Mouse (Mus musculus): ENCODE measurements around the gene Epor. TPM values are rescaled to one million over a fixed set of nuclear protein-coding genes. Genes with fewer than 3 reads are reported as not detected.

The Epor gene
- polyA plus RNA-seq (2014; fragmentation: Nextera tagmentation; extraction: Ambion mirVana) = 2.6 and 4.9 TPM in 2 replicates

- no peaks in the 10 kb centered on the region for H3K9me3 ChIP-seq (ENCODE audit: control insufficient read depth, low read length)
- H3K27ac ChIP-seq (replicated peaks in 1 of 2; ENCODE audit: control insufficient read depth in 1 of 2, insufficient read depth in 1 of 2, low read depth in 2 of 2, low read length in 2 of 2) = peak within 1 kb of the TSS in 1 of 2 experiments; percentile 37; a peak in 2 of 4 replicates
- H3K4me3 ChIP-seq (ENCODE audit: control insufficient read depth in 1 of 2, insufficient read depth in 1 of 2, low read depth in 1 of 2, low read length in 2 of 2) = peak within 1 kb of the TSS; percentile 31 to 46
- peak within 1 kb of the TSS; percentile 67 for H3K9ac ChIP-seq (ENCODE audit: low read length)
- H3K4me2 ChIP-seq (ENCODE audit: low read length) = peak within 1 kb of the TSS; percentile 77
- H3K36me3 ChIP-seq (ENCODE audit: control insufficient read depth, insufficient read depth, low read length) = 0 out of 2 replicates have a peak, but pooled peaks cover 1% of the 10 kb centered on the region
- peaks cover 19 to 35% of the 10 kb centered on the region in 2 experiments for H3K4me1 ChIP-seq (ENCODE audit: control insufficient read depth in 2 of 2, insufficient read depth in 2 of 2, low read length in 2 of 2)
- H3K27me3 ChIP-seq (ENCODE audit: control insufficient read depth, insufficient read depth, low read length) = peaks cover 19% of the 10 kb centered on the region
- WGBS = 4% methylated on average over 8 of the region's 8 CpGs
- ATAC-seq (ENCODE audit: insufficient number of reproducible peaks, insufficient read depth, low FRiP score, low read depth) = peak; percentile 66
These were observed at the start of gene Epor for GRCm38 (mm10) chr9:21963417-21963816. Gene Epor, minus strand, starts transcription at chr9:21963506.

GRCm38 (mm10) chr9:22012731-22013130 lies 49.4 kb upstream of the Epor start:
- Histone ChIP-seq H3K36me3 (ENCODE audit: control insufficient read depth, insufficient read depth, low read length) (peaks cover 72% of the 10 kb centered on the region), H3K9me3 (ENCODE audit: control insufficient read depth, low read length) (no peaks in the 10 kb centered on the region), H3K27ac (replicated peaks in 1 of 2; ENCODE audit: control insufficient read depth in 1 of 2, insufficient read depth in 1 of 2, low read depth in 2 of 2, low read length in 2 of 2) (no peak overlapping the region), H3K27me3 (ENCODE audit: control insufficient read depth, insufficient read depth, low read length) (no peaks in the 10 kb centered on the region), H3K4me3 (ENCODE audit: control insufficient read depth in 1 of 2, insufficient read depth in 1 of 2, low read depth in 1 of 2, low read length in 2 of 2) (no peak overlapping the region), H3K4me2 (ENCODE audit: low read length) (no peak overlapping the region), H3K9ac (ENCODE audit: low read length) (no peak overlapping the region), H3K4me1 (ENCODE audit: control insufficient read depth in 2 of 2, insufficient read depth in 2 of 2, low read length in 2 of 2) (no peaks in the 10 kb centered on the region)
- WGBS = 91% methylated on average over 13 of the region's 13 CpGs
- no peak for ATAC-seq (ENCODE audit: insufficient number of reproducible peaks, insufficient read depth, low FRiP score, low read depth)

GRCm38 (mm10) chr9:22011055-22011454 lies 47.7 kb upstream of the Epor start:
- Histone ChIP-seq H3K9ac (ENCODE audit: low read length) (no peak overlapping the region), H3K36me3 (ENCODE audit: control insufficient read depth, insufficient read depth, low read length) (peaks cover 89% of the 10 kb centered on the region), H3K4me2 (ENCODE audit: low read length) (no peak overlapping the region), H3K4me3 (ENCODE audit: control insufficient read depth in 1 of 2, insufficient read depth in 1 of 2, low read depth in 1 of 2, low read length in 2 of 2) (no peak overlapping the region), H3K4me1 (ENCODE audit: control insufficient read depth in 2 of 2, insufficient read depth in 2 of 2, low read length in 2 of 2) (no peaks in the 10 kb centered on the region), H3K27ac (replicated peaks in 1 of 2; ENCODE audit: control insufficient read depth in 1 of 2, insufficient read depth in 1 of 2, low read depth in 2 of 2, low read length in 2 of 2) (no peak overlapping the region), H3K9me3 (ENCODE audit: control insufficient read depth, low read length) (no peaks in the 10 kb centered on the region), H3K27me3 (ENCODE audit: control insufficient read depth, insufficient read depth, low read length) (no peaks in the 10 kb centered on the region)
- 80% methylated on average over 5 of the region's 5 CpGs for WGBS
- no peak for ATAC-seq (ENCODE audit: insufficient number of reproducible peaks, insufficient read depth, low FRiP score, low read depth)

- Histone ChIP-seq H3K27me3 (ENCODE audit: control insufficient read depth, insufficient read depth, low read length) (no peaks in the 10 kb centered on the region; the same call in 1 of the 2 replicates), H3K27ac (replicated peaks in 1 of 2; ENCODE audit: control insufficient read depth in 1 of 2, insufficient read depth in 1 of 2, low read depth in 2 of 2, low read length in 2 of 2) (no peak overlapping the region), H3K9me3 (ENCODE audit: control insufficient read depth, low read length) (no peaks in the 10 kb centered on the region), H3K36me3 (ENCODE audit: control insufficient read depth, insufficient read depth, low read length) (peaks cover 57% of the 10 kb centered on the region), H3K4me2 (ENCODE audit: low read length) (no peak overlapping the region), H3K4me3 (ENCODE audit: control insufficient read depth in 1 of 2, insufficient read depth in 1 of 2, low read depth in 1 of 2, low read length in 2 of 2) (no peak overlapping the region), H3K4me1 (ENCODE audit: control insufficient read depth in 2 of 2, insufficient read depth in 2 of 2, low read length in 2 of 2) (peaks cover 9 to 14% of the 10 kb centered on the region in 2 experiments), H3K9ac (ENCODE audit: low read length) (no peak overlapping the region)
- WGBS = 91% methylated on average over 12 of the region's 12 CpGs
- ATAC-seq (ENCODE audit: insufficient number of reproducible peaks, insufficient read depth, low FRiP score, low read depth) = no peak
These were observed 41.2 kb upstream of the Epor start for GRCm38 (mm10) chr9:22004546-22004945.

- Histone ChIP-seq H3K9me3 (ENCODE audit: control insufficient read depth, low read length) (no peaks in the 10 kb centered on the region), H3K27me3 (ENCODE audit: control insufficient read depth, insufficient read depth, low read length) (peaks cover 4% of the 10 kb centered on the region), H3K4me1 (ENCODE audit: control insufficient read depth in 2 of 2, insufficient read depth in 2 of 2, low read length in 2 of 2) (peaks cover 9 to 14% of the 10 kb centered on the region in 2 experiments), H3K4me2 (ENCODE audit: low read length) (peak overlapping the region; percentile 77), H3K27ac (replicated peaks in 1 of 2; ENCODE audit: control insufficient read depth in 1 of 2, insufficient read depth in 1 of 2, low read depth in 2 of 2, low read length in 2 of 2) (peak overlapping the region; percentile 52 to 68), H3K4me3 (ENCODE audit: control insufficient read depth in 1 of 2, insufficient read depth in 1 of 2, low read depth in 1 of 2, low read length in 2 of 2) (peak overlapping the region; percentile 62 to 74), H3K9ac (ENCODE audit: low read length) (peak overlapping the region; percentile 79), H3K36me3 (ENCODE audit: control insufficient read depth, insufficient read depth, low read length) (peaks cover 43% of the 10 kb centered on the region)
- ATAC-seq (ENCODE audit: insufficient number of reproducible peaks, insufficient read depth, low FRiP score, low read depth) = no peak
- WGBS = under 1% methylated on average over 18 of the region's 18 CpGs
These were observed 39.9 kb upstream of the Epor start for GRCm38 (mm10) chr9:22003163-22003554.

- peak within 1 kb of the TSS; percentile 62 to 74 for H3K4me3 ChIP-seq (ENCODE audit: control insufficient read depth in 1 of 2, insufficient read depth in 1 of 2, low read depth in 1 of 2, low read length in 2 of 2)
- H3K27ac ChIP-seq (replicated peaks in 1 of 2; ENCODE audit: control insufficient read depth in 1 of 2, insufficient read depth in 1 of 2, low read depth in 2 of 2, low read length in 2 of 2) = peak within 1 kb of the TSS; percentile 52 to 68
- peak within 1 kb of the TSS; percentile 77 for H3K4me2 ChIP-seq (ENCODE audit: low read length)
- ATAC-seq (ENCODE audit: insufficient number of reproducible peaks, insufficient read depth, low FRiP score, low read depth) = peak; percentile 99
- H3K9me3 ChIP-seq (ENCODE audit: control insufficient read depth, low read length) = no peaks in the 10 kb centered on the region
- H3K36me3 ChIP-seq (ENCODE audit: control insufficient read depth, insufficient read depth, low read length) = peaks cover 36% of the 10 kb centered on the region
- WGBS = 7% methylated on average over 57 of the region's 57 CpGs
- H3K9ac ChIP-seq (ENCODE audit: low read length) = peak within 1 kb of the TSS; percentile 79
- H3K27me3 ChIP-seq (ENCODE audit: control insufficient read depth, insufficient read depth, low read length) = peaks cover 7% of the 10 kb centered on the region
- H3K4me1 ChIP-seq (ENCODE audit: control insufficient read depth in 2 of 2, insufficient read depth in 2 of 2, low read length in 2 of 2) = peaks cover 9 to 14% of the 10 kb centered on the region in 2 experiments
These were observed 39.2 kb upstream of the Epor start, which contains the start of the genes Ccdc151 and Prkcsh for GRCm38 (mm10) chr9:22002194-22003162. Gene Ccdc151, minus strand, starts transcription at chr9:22002634. Gene Prkcsh, plus strand, starts transcription at chr9:22002806.

- no peak overlapping the region for H3K27ac ChIP-seq (replicated peaks in 1 of 2; ENCODE audit: control insufficient read depth in 1 of 2, insufficient read depth in 1 of 2, low read depth in 2 of 2, low read length in 2 of 2)
- peaks cover 27% of the 10 kb centered on the region for H3K36me3 ChIP-seq (ENCODE audit: control insufficient read depth, insufficient read depth, low read length)
- no peak overlapping the region for H3K4me2 ChIP-seq (ENCODE audit: low read length)
- WGBS = 88% methylated on average over 4 of the region's 4 CpGs
- H3K4me1 ChIP-seq (ENCODE audit: control insufficient read depth in 2 of 2, insufficient read depth in 2 of 2, low read length in 2 of 2) = peaks cover 9 to 14% of the 10 kb centered on the region in 2 experiments
- no peak overlapping the region for H3K9ac ChIP-seq (ENCODE audit: low read length)
- H3K27me3 ChIP-seq (ENCODE audit: control insufficient read depth, insufficient read depth, low read length) = peaks cover 10% of the 10 kb centered on the region
- H3K4me3 ChIP-seq (ENCODE audit: control insufficient read depth in 1 of 2, insufficient read depth in 1 of 2, low read depth in 1 of 2, low read length in 2 of 2) = no peak overlapping the region
- no peaks in the 10 kb centered on the region for H3K9me3 ChIP-seq (ENCODE audit: control insufficient read depth, low read length)
- ATAC-seq (ENCODE audit: insufficient number of reproducible peaks, insufficient read depth, low FRiP score, low read depth) = no peak
These were observed 38.3 kb upstream of the Epor start for GRCm38 (mm10) chr9:22001633-22002032.

Measured in heart, embryonic 14.5 days (tissue).